ENCODE assay signal across 22 mouse cellular contexts in the genomic region with DNA sequence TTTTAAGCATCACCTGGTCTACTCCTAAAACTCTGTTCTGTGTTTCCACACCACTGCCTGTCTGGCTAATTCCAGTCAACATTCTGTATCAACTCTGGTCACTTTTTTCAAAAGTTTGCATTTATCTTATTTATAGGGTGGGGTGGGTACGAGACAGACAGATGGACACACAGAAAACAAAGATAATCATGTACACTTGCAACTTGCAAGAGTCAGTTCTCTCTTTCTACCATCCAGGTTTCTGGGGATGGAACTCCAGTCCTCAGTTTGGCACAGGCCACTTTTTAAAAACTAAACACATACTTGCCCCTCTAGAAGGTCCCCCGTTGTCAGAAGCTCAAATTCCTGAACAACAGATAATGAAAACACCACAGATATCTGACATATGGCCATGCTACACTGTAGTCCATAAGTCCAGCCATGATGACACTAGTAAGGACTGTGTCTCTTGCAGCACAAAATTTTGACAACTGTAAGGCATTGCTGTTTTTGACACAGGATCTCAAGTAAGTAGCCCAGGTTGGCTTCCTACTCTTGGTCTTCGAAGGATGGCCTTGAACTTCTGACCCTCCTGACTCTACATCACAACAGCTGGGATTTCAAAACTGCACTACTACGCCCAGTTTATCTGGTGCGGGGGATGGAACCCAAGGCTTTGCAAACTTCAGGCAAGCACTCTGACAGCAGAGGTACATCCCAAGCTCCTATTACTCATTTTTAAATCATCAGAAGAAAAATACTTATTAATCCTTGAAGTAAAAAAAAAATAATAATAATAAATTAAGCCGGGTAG. TPM values are rescaled to one million over a fixed set of nuclear protein-coding genes. Genes with fewer than 3 reads are reported as not detected.
A peak's percentile ranks its signal among the peaks of the same experiment; 100 is the strongest.
DNase-seq lines count a peak whose midpoint lies in the region; ATAC-seq and TF ChIP-seq lines count a peak whose summit lies in the region.
"Had no signal": no experiment of that assay in that cellular context is flagged by ENCODE, and none has a peak within 500 bp of the region (broad histone marks: within the 10 kb centered on the region; RNA-seq: fewer than 3 reads in every experiment).

No protein-coding gene starts in this region.

- H3K27me3 ChIP-seq in liver, embryonic 15.5 days: no peaks in the 10 kb centered on the region
- H3K27me3 ChIP-seq in forebrain, embryonic 10.5 days (ENCODE audit: poor library complexity, severe bottlenecking): no peaks in the 10 kb centered on the region
- H3K27me3 ChIP-seq: CH12.LX; embryonic facial prominence, embryonic 12.5 days; hindbrain, embryonic 12.5 days had no signal

- no peak for DNase-seq in gastrocnemius, adult 2 months
- DNase-seq in gastrocnemius, adult 18-20 months (ENCODE audit: low spot score): no peak
- DNase-seq in 416B (ENCODE audit: low read depth): peak; percentile 46
- DNase-seq in c-Kit-negative CD71-positive TER-119-positive erythroid progenitor cells, embryonic 14.5 days (ENCODE audit: low read depth, low spot score): peak; percentile 12
- no peak for DNase-seq in spleen, postnatal 36 days (ENCODE audit: low spot score in 2 of 2)
- no peak for DNase-seq in forebrain, embryonic 10.5 days (ENCODE audit: extremely low spot score, low spot score)
- DNase-seq: adrenal gland, adult 2 months; cerebellum, adult 9-11 months; forebrain, postnatal 0 days; kidney, postnatal 4 days; layer of hippocampus, adult 9-11 months; lung, adult 18-20 months; lung, postnatal 14 days; thymus, postnatal 14 days had no signal

- no peaks in the 10 kb centered on the region for H3K9me3 ChIP-seq in liver, embryonic 15.5 days (replicated peaks)
- no peaks in the 10 kb centered on the region for H3K9me3 ChIP-seq in forebrain, embryonic 10.5 days
- H3K9me3 ChIP-seq: embryonic facial prominence, embryonic 12.5 days; hindbrain, embryonic 12.5 days; limb, embryonic 10.5 days; midbrain, embryonic 10.5 days had no signal

- H3K9ac ChIP-seq in liver, embryonic 15.5 days: no peak overlapping the region
- H3K9ac ChIP-seq: embryonic facial prominence, embryonic 12.5 days; forebrain, postnatal 0 days; hindbrain, embryonic 12.5 days had no signal

- no peak for ATAC-seq in liver, embryonic 15.5 days (ENCODE audit: insufficient read depth)
- ATAC-seq: forebrain, postnatal 0 days; intestine, embryonic 16.5 days had no signal

- WGBS in liver, embryonic 15.5 days (ENCODE audit: insufficient replicate concordance): 39% methylated on average over 6 of the region's 6 CpGs
- 90% methylated on average over 6 of the region's 6 CpGs for WGBS in forebrain, embryonic 10.5 days

- intact Hi-C loops in gastrocnemius, adult 2 months (cut with DNase I): no loop called here

- H3K4me1 ChIP-seq in liver, embryonic 15.5 days (replicated peaks): peaks cover 42% of the 10 kb centered on the region
- H3K4me1 ChIP-seq in forebrain, embryonic 10.5 days: peaks cover 20% of the 10 kb centered on the region

- H3K4me2 ChIP-seq in liver, embryonic 15.5 days: peak overlapping the region; percentile 84
- H3K4me2 ChIP-seq: embryonic facial prominence, embryonic 12.5 days; hindbrain, embryonic 12.5 days had no signal

- H3K36me3 ChIP-seq in liver, embryonic 15.5 days (replicated peaks): peaks cover 18% of the 10 kb centered on the region
- peaks cover 29% of the 10 kb centered on the region for H3K36me3 ChIP-seq in forebrain, embryonic 10.5 days (replicated peaks)

- H3K27ac ChIP-seq in gastrocnemius, adult 2 months: peak overlapping the region; percentile 97
- peak overlapping the region; percentile 82 for H3K27ac ChIP-seq in liver, embryonic 15.5 days (replicated peaks)
- no peak overlapping the region for H3K27ac ChIP-seq in forebrain, embryonic 10.5 days
- H3K27ac ChIP-seq: embryonic facial prominence, embryonic 12.5 days; hindbrain, embryonic 12.5 days; left cerebral cortex, adult 2 months; limb, embryonic 10.5 days; midbrain, embryonic 10.5 days had no signal

- H3K4me3 ChIP-seq in gastrocnemius, adult 2 months: no peak overlapping the region
- no peak overlapping the region for H3K4me3 ChIP-seq in liver, embryonic 15.5 days (replicated peaks)
- no peak overlapping the region for H3K4me3 ChIP-seq in forebrain, embryonic 10.5 days
- H3K4me3 ChIP-seq: embryonic facial prominence, embryonic 12.5 days; hindbrain, embryonic 12.5 days; left cerebral cortex, adult 2 months; limb, embryonic 10.5 days; midbrain, embryonic 10.5 days had no signal

- TF ChIP-seq CTCF in gastrocnemius, adult 2 months (IDR thresholded peaks at IDR 0.05): no peak

RNA-seq across cellular contexts. Expression of gene Abcc5, which starts 3.1 kb away (rescaled TPM):
- total RNA-seq in gastrocnemius, adult 2 months (2021): 10 to 100 TPM; 54.4 to 66.0 TPM
- total RNA-seq in gastrocnemius, adult 18-20 months (2021): 10 to 100 TPM; 54.0 to 56.5 TPM
- polyA plus RNA-seq in liver, embryonic 15.5 days (2015; fragmentation: Nextera tagmentation; extraction: Ambion mirVana): 17.2 and 18.5 TPM in 2 replicates
- polyA plus RNA-seq in forebrain, embryonic 10.5 days (2016; fragmentation: Nextera tagmentation; extraction: Ambion mirVana): 57.1 and 59.8 TPM in 2 replicates

Comparison
In these comparisons a context has a peak if more than half of its experiments do, and no peak if none do; other contexts are left out.
1. DNase-seq: peak in 416B (single experiment) and c-Kit-negative CD71-positive TER-119-positive erythroid progenitor cells, embryonic 14.5 days (single experiment); none in gastrocnemius, adult 2 months (single experiment), gastrocnemius, adult 18-20 months (single experiment), spleen, postnatal 36 days (0 of 2) and forebrain, embryonic 10.5 days (single experiment).